Mouse (Mus musculus): ENCODE measurements around the gene Olfr630.
A peak's percentile ranks its signal among the peaks of the same experiment; 100 is the strongest.

DNA sequence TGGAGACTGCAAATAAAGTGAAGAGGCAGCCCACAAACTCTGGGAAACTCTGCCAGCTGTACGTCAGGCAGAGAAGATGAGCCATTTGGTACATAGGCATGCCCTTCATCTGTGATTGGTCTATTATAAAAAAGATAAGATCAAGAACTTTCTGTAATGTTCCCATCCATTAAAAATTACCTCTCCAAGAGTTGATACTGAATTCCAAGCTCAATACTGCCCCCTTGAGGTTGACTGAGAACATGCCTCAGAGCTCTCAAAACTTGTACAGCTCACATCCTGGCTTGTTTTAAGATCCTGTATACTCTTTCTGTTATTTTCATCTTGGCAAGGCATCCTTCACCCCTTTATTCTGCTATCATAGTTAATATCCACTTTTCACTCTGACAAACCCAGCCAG is 49.7 kb upstream of the Olfr630 start:
- TF ChIP-seq CTCF (IDR thresholded peaks at IDR 0.05; ENCODE audit: borderline replicate concordance, extremely low read depth, insufficient read depth, insufficient read length) (peak; percentile 58; the same call in 1 of the 2 replicates), POLR2A (IDR thresholded peaks at IDR 0.05; ENCODE audit: borderline replicate concordance, extremely low read depth, insufficient read depth, insufficient read length, poor library complexity, severe bottlenecking) (no peak)
